Mouse (Mus musculus) layer of hippocampus, adult 6 months (tissue): Measurements from ENCODE around the gene Wdr17. TPM values are rescaled to one million over a fixed set of nuclear protein-coding genes. Genes with fewer than 3 reads are reported as not detected.

Source experiments
- long read RNA-seq, 2 experiments: library from polyadenylated mRNA; unstranded; transcript quantifications; one replicate each; pipeline ENCODE4 v2.0.0; 2019 to 2020
- polyA plus RNA-seq: library from polyadenylated mRNA; unstranded; fragments of <200 nt; fragmentation: Nextera tagmentation; gene quantifications from 2 replicates; pipeline ENCODE4 v1.2.3, GENCODE M21; 2021

Wdr17 gene
- polyA plus RNA-seq, result 17.6 and 17.8 TPM in 2 replicates
- long read RNA-seq, experiment 1, partial matches to known transcripts, result 11 of 18 reads
- long read RNA-seq, experiment 1, other reads (novel, unspliced or antisense), result 7 of 18 reads
- long read RNA-seq, experiment 2, full-length matches to known transcripts, result 12 of 78 reads
- long read RNA-seq, experiment 2, partial matches to known transcripts, result 21 of 78 reads
- long read RNA-seq, experiment 2, other reads (novel, unspliced or antisense), result 45 of 78 reads

DNA sequence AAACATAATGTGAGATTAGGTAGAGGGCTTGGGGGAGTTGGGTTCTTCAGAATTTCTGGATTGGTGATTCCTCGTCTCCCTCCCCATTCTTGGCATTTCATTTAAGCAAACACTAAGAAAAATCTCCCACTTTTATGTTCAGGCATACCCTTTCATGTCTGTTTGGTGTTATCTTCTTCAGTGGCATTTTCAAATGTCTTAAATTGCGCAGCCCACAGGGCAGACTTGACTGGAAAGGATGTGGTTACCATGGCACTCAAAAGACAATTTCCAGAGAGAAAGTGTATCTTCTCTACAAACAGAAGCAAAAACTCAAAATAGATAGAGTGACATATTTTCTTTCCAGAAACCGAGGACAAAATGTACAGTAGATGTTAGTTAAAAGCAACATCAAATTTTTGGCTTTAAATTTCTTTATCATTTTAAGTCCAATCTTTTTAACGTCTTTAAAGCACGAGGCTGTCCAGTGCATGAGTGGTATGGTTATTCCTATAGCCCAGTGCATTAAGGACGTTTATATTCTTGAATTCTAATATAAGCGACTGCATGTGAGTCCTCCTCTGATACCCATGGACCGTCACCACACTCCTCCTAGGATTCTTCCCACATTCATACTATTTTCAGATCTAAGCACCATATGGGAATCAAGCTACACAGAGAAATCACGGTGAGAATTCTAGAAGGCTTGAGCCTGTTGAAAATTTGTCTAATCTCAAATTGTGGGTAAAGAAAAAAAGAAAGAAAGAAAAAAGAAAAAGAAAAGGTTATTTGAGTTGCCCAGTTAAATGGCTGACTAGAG is at the start of gene Wdr17:
Gene Wdr17, minus strand, starts transcription at position 198 of the 799 bp plus-strand sequence.

DNA sequence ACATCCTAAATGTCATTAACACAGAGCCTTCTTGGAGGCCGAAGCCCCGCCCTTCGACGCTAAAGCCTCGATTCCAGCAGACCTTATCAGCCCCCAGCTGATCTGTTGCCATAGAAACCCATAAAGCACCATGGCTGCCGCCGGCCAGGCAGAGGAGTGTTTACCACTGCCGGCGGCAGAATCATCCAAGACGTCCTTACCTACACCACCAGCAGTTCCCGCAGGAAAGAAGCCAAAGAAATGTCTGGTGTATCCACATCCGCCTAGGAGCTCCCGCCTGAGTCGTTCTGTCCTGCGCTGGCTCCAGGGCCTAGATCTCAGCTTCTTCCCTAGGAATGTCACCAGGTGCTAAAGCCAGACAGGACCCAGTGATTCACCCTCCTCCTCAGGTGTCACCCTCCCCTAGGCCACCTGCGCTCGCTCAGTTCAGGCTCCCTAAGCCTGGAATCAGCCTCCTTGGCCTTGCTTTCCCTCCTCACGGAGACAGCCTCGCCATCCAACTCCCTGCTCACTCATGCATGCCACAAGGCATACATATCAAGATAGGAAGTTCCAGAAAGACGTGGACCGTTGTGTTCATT is 286.2 kb downstream of the Wdr17 start, which contains the start of gene Spata4:
Gene Spata4, plus strand, starts transcription at position 111 of the 581 bp plus-strand sequence.

Other genes with a start within 250 kb of the Wdr17 start
- gene Gpm6a, start 67.7 kb upstream of the Wdr17 start, polyA plus RNA-seq, result 727 and 753 TPM in 2 replicates